Mouse (Mus musculus) liver, embryonic 13.5 days (tissue): Measurements from ENCODE around the gene Hoxa5. TPM values are rescaled to one million over a fixed set of nuclear protein-coding genes. Genes with fewer than 3 reads are reported as not detected.

Source experiments
- ATAC-seq: fragments of 200-750 bp; cut with Nextera tagmentation; 2 replicates; pipeline ENCODE4 v1.8.0; 2017; ENCODE audit warnings: low read depth, mild to moderate bottlenecking, moderate number of reproducible peaks, moderate library complexity
- DNase-seq: peaks from one replicate; pipeline ENCODE4 v3.0.0; 2022
- H3K27ac ChIP-seq: fragments of 300-500 bp; sonication (generic); 2 replicates; pipeline ENCODE4 v1.5.1; 2015; ENCODE audit warnings: moderate library complexity, mild to moderate bottlenecking, inconsistent platforms
- H3K27me3 ChIP-seq: fragments of 300-500 bp; sonication (generic); 2 replicates; pipeline ENCODE4 v1.6.1; 2015; ENCODE audit warnings: mild to moderate bottlenecking, inconsistent platforms
- H3K36me3 ChIP-seq: fragments of 300-500 bp; sonication (generic); 2 replicates; pipeline ENCODE4 v1.6.1; 2015; ENCODE audit warnings: mild to moderate bottlenecking, inconsistent platforms
- H3K4me1 ChIP-seq: fragments of 300-500 bp; sonication (generic); replicated peaks from 2 replicates; pipeline ENCODE4 v1.6.1; 2015; ENCODE audit warnings: inconsistent platforms
- H3K4me2 ChIP-seq: fragments of 300-500 bp; sonication (generic); 2 replicates; pipeline ENCODE4 v1.6.1; 2015; ENCODE audit warnings: inconsistent platforms, mild to moderate bottlenecking, moderate library complexity
- H3K4me3 ChIP-seq: fragments of 300-500 bp; sonication (generic); replicated peaks from 2 replicates; pipeline ENCODE4 v1.5.1; 2015; ENCODE audit warnings: mild to moderate bottlenecking, inconsistent platforms
- H3K9ac ChIP-seq: fragments of 300-500 bp; sonication (generic); 2 replicates; pipeline ENCODE4 v1.6.1; 2015; ENCODE audit warnings: mild to moderate bottlenecking, inconsistent platforms
- H3K9me3 ChIP-seq: fragments of 300-500 bp; sonication (generic); replicated peaks from 2 replicates; pipeline ENCODE4 v1.6.1; 2016; ENCODE audit warnings: inconsistent platforms
- WGBS: fragments of 180-500 bp; shearing (Covaris S2); methylation state at CpG from one replicate; pipeline ENCODE4 v1.1.7; 2015; ENCODE audit not compliant: insufficient replicate concordance; 5-methylcytosine and 5-hydroxymethylcytosine counted together
- polyA plus RNA-seq: library from polyadenylated mRNA; unstranded; fragments of >200 nt; fragmentation: Nextera tagmentation; extraction: Ambion mirVana; gene quantifications from 2 replicates; pipeline ENCODE4 v1.2.1, GENCODE M21; 2015

Gene Hoxa5
- polyA plus RNA-seq, 1 experiment from 2014 or later, result 0.83 TPM

DNA sequence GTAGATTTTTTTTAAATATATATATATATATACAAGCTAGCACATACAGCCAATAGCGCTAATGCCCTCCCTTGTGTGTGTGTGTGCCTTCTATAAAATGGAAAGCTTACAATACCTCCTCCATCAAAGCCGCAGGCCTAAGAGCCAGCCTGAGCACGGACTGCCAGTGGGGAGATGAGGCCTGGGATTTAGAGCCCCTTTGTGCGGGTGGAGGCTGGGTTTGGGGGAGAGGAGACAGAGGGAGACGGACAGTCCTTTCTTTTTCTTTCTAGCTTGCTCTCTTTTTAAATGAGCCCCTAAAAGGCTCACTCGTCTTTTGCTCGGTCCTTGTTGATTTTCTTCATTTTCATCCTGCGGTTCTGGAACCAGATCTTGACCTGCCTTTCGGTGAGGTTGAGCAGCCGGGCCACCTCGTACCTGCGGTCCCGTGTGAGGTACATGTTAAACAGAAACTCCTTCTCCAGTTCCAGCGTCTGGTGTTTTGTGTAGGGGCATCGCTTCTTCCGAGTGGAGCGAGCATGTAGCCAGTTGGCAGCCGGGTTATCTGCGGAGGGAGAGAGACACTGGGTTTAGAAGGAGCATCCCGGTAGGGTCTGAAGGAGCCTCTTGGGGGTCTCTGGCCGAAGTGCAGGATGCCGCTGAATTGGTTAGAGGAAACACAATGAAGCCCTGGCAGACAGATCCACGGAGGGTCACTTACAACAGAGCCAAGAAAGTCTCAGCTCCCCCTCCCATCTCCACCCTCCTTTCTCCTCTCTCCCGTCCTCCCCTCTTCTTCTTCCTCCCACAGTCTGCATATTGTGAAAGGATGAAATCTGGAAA lies 19.8 kb upstream of the Hoxa5 start:
- no peaks in the 10 kb centered on the region for H3K36me3 ChIP-seq
- H3K4me2 ChIP-seq, result 0 out of 2 replicates have a peak overlapping the region, but pooled peaks have one; percentile 24
- no peak overlapping the region for H3K9ac ChIP-seq
- WGBS, result 5% methylated on average over 24 of the region's 24 CpGs
- no peak overlapping the region for H3K27ac ChIP-seq
- peaks cover 99% of the 10 kb centered on the region for H3K27me3 ChIP-seq
- no peaks in the 10 kb centered on the region for H3K9me3 ChIP-seq
- H3K4me3 ChIP-seq, result peak overlapping the region; percentile 6
- no peak for DNase-seq
- H3K4me1 ChIP-seq, result 0 out of 2 replicates have a peak, but pooled peaks cover 4% of the 10 kb centered on the region
- ATAC-seq, result no peak

DNA sequence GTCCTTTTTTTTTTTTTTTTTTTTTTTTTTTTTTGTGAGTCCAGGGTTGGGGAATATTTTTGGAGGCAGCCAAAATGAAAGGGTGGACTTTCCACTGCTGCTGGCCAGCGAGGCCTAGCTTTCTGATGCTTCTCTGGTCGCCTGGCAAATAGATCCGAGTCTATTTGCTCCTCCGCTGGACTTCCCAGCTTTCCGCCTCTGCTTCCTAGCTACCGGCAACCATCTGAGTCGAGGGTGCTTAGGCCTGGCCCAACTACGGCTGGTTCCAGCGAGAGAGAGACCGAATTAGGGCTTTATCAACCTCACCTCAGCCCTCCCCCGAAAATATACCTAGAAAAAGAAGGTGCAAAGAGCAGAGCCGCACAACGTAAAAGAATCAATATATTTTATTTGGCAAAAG lies 18.3 kb upstream of the Hoxa5 start:
- no peaks in the 10 kb centered on the region for H3K9me3 ChIP-seq
- H3K36me3 ChIP-seq, result no peaks in the 10 kb centered on the region
- peaks cover 100% of the 10 kb centered on the region for H3K27me3 ChIP-seq
- DNase-seq (no peak), ATAC-seq (no peak)
- 25% methylated on average over 13 of the region's 13 CpGs for WGBS
- H3K4me1 ChIP-seq, result 0 out of 2 replicates have a peak, but pooled peaks cover 4% of the 10 kb centered on the region
- no peak overlapping the region for H3K4me2 ChIP-seq
- H3K9ac ChIP-seq, result no peak overlapping the region
- H3K27ac ChIP-seq, result no peak overlapping the region
- no peak overlapping the region for H3K4me3 ChIP-seq

DNA sequence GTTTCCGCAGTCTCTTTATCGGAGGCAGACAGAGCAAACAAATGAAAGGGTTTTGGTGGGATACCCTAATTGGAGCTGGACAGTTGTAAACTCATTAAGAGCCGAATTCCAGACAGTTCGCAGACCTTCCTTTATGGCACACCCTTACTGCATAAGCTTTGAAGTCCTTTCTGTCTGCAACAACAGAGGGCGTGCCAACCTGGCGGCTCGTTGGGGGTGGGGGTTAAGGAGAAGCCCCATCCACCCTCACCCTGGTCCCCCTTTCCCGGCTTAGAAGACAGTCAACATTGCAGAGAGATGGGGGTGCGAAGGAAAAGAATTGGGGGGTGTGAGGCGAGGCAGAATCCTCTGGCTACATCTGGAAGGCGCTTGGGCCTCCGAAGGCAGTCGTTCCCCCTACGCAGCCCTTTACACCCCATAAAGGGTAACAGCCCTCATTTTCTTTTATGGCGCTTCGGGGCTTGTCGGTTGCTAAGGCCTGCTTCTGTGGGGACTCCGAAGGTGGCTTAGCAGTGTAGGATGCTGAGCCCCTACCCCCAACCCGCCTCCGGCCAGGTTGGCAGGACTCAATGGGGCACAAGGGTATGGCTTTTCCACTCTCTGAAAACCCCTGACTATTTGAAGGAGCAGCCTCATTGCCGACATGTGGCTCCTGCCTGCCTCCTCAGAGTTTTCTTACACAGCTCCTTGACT lies 17.8 kb upstream of the Hoxa5 start:
- Histone ChIP-seq H3K4me1 (peaks cover 10% of the 10 kb centered on the region), H3K36me3 (no peaks in the 10 kb centered on the region), H3K4me2 (peak overlapping the region; percentile 70), H3K27ac (no peak overlapping the region), H3K9ac (no peak overlapping the region), H3K4me3 (peak overlapping the region; percentile 52), H3K27me3 (peaks cover 100% of the 10 kb centered on the region), H3K9me3 (no peaks in the 10 kb centered on the region)
- 11% methylated on average over 21 of the region's 21 CpGs for WGBS
- ATAC-seq, result no peak
- DNase-seq, result no peak

DNA sequence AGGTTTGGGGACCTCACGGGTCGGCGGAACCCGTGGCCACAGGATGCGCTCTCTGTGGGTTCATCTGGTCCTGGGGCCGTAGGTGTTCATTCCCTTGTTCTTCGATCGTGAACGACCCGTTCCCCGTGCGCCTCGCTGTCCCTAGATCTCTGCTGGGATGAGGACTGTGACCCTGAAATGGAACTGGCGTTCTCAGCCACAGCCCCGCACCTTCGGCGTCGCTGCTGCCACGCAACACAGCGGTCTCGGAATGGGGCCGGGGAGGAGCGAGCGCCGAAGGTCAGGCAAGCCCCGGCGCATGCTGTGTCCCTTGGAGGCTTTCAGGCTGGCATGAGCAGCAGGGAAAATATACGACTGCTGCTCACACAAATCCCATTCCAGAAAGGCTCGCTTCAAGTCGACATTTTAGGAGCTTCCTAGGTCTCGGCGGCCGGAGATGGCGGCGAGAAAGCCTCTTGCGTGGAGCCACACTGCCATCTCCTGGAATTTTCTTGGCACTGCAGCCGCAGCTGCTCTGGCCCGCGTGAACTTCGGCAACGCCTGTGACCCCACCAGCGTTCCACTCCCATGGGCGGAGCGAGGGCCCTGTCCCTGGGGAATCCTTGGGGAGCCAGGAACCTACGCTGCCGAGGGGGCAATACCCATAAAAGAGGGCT lies 17.1 kb upstream of the Hoxa5 start, which contains the start of gene Hoxa7:
Gene Hoxa7 (minus strand): TSS at position 518 of the 656 bp plus-strand sequence.
- peak within 1 kb of the TSS; percentile 52 for H3K4me3 ChIP-seq
- no peaks in the 10 kb centered on the region for H3K9me3 ChIP-seq
- DNase-seq (peak; percentile 34), ATAC-seq (0 out of 2 replicates have a peak, but pooled peaks have one; percentile 10)
- peak within 1 kb of the TSS; percentile 33; the same call in 1 of the 2 replicates for H3K9ac ChIP-seq
- H3K27ac ChIP-seq, result no peak within 1 kb of the TSS
- peaks cover 100% of the 10 kb centered on the region for H3K27me3 ChIP-seq
- 2% methylated on average over 46 of the region's 46 CpGs for WGBS
- H3K4me1 ChIP-seq, result peaks cover 15% of the 10 kb centered on the region
- no peaks in the 10 kb centered on the region for H3K36me3 ChIP-seq
- H3K4me2 ChIP-seq, result peak within 1 kb of the TSS; percentile 70

DNA sequence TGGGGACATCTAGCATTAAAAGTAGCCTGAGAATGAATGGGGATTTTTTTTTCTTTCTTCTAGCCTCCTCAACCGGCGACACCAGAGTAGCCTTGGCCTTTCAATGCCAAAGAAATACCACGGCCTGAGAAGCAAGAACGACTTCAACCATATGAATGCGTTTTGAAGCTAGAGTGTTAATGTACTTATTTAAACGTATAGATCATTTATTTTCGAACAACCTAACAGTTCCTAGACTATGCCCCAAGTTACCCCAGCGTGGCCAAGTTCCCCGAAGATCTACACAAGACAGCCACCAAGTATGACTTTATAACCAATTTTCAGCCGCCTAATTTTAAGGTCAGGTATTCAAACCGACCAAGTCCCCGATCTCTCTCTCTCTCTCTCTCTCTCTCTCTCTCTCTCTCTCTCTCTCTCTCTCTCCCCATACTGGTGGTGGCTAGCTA lies 16.5 kb upstream of the Hoxa5 start:
- ATAC-seq, result no peak
- Histone ChIP-seq H3K27me3 (peaks cover 100% of the 10 kb centered on the region), H3K4me3 (peak overlapping the region; percentile 52; the same call in 1 of the 2 replicates), H3K4me2 (peak overlapping the region; percentile 70), H3K27ac (no peak overlapping the region), H3K9me3 (no peaks in the 10 kb centered on the region), H3K9ac (no peak overlapping the region), H3K36me3 (no peaks in the 10 kb centered on the region), H3K4me1 (peaks cover 15% of the 10 kb centered on the region)
- WGBS, result 7% methylated on average over 12 of the region's 12 CpGs
- DNase-seq, result no peak

DNA sequence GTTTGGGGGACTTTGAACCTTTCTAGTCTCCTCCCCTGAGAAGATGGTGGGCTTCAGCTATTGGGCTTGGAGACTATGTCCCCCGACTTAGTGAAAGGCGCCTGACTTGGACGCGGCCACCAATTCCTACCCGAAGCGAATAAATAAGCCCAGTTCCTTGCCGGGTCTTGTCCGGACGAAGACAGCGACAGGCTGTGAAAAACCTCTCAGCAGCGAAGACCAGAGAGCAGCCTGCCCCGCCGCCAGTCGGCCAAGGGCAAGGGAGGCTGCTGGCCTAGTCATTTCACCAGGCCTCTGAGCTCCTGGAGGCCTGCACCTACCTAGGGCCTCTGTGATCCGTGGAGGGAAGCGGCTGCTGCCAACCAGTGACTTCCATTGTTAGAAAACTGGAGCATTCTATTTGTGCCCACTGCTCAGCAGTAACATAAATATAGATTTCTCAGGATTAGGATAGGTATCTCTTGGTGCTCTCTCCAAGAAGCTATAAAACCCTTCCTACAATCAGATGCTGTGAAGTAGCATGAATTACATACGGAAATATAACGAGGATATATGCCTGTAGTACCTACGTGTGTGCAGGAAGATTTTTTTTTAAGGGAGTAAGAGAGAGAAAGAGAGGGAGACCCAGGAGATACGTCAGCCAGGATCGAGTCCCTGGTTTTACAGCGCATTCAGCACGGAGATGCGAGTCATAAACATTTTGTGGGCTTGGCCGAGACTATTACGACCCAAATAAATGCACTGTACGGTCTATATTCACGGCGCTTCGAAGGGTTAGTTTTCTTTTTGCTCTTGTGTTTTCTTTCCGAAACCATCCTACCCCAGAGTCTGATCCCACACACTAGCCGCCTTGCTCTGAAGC lies 15.8 kb upstream of the Hoxa5 start:
- Histone ChIP-seq H3K4me1 (peaks cover 15% of the 10 kb centered on the region), H3K4me2 (no peak overlapping the region), H3K27ac (no peak overlapping the region), H3K36me3 (no peaks in the 10 kb centered on the region), H3K27me3 (peaks cover 100% of the 10 kb centered on the region), H3K4me3 (no peak overlapping the region), H3K9ac (no peak overlapping the region), H3K9me3 (no peaks in the 10 kb centered on the region)
- WGBS, result 24% methylated on average over 32 of the region's 32 CpGs
- DNase-seq (no peak), ATAC-seq (no peak)

DNA sequence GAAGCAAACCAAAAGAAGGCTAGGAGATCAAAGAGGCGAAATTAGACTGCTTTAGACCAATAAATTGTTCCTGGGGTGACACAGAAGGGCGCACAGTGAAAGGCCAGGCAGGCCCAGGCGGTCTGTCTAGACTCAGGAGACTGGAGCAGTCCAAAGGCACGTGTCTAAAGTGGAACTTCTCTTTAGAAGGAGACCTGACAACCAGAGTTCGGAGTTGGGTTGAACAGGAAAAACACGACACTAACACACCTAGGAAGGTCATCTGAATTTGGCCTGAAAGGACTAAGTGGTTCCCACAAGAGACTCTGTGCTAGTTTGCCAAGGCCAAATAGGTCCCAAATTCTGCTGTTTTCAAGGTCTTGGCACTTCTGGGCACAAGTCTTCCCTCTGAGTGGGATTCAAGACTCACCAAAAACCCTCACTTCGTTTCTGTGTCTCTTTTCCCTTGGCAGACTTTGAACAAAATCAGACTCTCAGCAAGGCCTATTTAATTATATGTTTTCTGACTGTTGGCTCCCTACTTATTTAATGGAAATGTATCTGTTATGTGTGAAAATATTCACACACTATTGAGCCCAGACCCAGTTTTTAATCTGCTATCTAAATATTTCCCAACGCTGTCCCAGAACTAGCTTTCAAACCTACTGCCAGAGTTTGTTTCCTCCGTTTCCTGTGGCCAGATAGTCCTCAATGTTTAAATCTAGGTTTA lies 15.0 kb upstream of the Hoxa5 start:
- H3K9ac ChIP-seq, result no peak overlapping the region
- ATAC-seq, result no peak
- H3K4me1 ChIP-seq, result peaks cover 15% of the 10 kb centered on the region
- peaks cover 100% of the 10 kb centered on the region for H3K27me3 ChIP-seq
- H3K27ac ChIP-seq, result no peak overlapping the region
- H3K36me3 ChIP-seq, result no peaks in the 10 kb centered on the region
- no peak overlapping the region for H3K4me2 ChIP-seq
- 37% methylated on average over 9 of the region's 9 CpGs for WGBS
- no peaks in the 10 kb centered on the region for H3K9me3 ChIP-seq
- no peak for DNase-seq
- H3K4me3 ChIP-seq, result no peak overlapping the region

DNA sequence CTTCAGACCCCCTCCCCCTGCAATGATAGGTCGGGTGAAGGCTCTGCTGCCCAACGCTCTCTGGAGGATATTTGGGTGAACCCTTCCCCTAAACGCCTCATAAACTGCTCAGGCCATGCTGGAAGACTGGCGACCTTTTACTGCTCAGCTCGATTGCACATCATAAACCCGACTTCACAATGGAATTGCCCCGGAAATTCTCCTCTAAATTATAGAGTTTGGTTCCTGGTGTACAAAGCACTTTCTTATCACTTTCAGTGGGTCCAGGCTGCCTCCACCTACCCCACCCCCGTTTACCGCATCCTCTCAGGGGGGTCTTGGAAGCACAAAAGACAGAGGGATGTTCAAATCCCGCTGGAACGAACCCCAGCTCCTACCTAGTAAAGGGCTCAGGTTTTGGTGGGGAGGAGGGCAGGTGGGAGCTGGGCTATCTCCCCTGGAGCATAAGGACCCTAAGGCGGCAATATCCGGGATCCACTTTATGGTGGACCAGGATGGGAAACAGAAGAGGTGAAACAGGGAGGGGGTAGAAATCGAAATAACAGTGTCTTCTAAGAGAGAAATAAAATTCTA lies 14.3 kb upstream of the Hoxa5 start:
- Histone ChIP-seq H3K36me3 (no peaks in the 10 kb centered on the region), H3K9ac (no peak overlapping the region), H3K4me1 (peaks cover 15% of the 10 kb centered on the region), H3K9me3 (no peaks in the 10 kb centered on the region), H3K27me3 (peaks cover 100% of the 10 kb centered on the region), H3K4me3 (no peak overlapping the region), H3K4me2 (no peak overlapping the region), H3K27ac (no peak overlapping the region)
- no peak for DNase-seq
- WGBS, result 19% methylated on average over 14 of the region's 14 CpGs
- no peak for ATAC-seq

DNA sequence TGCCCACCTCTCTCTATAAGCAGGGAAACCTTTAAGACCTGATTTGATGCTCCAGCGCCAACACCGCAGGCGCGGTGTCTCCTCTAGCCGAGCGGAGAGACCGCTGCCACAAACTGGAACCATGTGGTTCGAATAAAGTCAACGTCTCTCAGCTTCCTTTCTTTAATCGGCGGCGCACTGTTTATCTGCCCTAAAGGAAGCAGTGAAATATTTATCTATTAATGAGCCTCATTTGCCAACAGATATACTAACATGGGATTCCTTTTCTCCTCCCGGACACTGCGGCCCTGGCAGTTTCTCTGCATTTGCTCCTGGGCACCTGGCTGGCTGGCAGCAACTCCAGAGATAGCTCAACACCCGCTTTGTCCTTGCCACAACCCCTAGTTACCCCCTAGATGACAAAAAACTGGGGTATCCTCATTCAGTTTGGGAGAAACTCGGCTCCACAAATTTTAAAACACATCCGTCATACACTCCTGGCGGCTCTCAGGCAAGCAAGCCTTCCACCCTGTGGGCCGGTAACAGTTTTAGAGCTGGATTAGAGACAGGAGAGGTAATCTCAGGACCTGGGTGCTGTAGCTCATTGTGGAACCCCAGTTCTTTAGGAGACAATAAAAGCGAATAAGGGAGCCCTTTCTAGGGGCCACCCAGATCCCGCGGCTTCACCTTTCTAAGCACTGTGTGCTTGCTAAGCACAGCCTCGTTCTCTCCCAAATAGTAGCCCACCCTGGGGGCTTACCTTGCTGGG lies 13.7 kb upstream of the Hoxa5 start:
- H3K27ac ChIP-seq, result no peak overlapping the region
- 11% methylated on average over 23 of the region's 23 CpGs for WGBS
- H3K4me1 ChIP-seq, result peaks cover 15% of the 10 kb centered on the region
- H3K27me3 ChIP-seq, result peaks cover 100% of the 10 kb centered on the region
- H3K4me2 ChIP-seq, result peak overlapping the region; percentile 46
- H3K9ac ChIP-seq, result no peak overlapping the region
- H3K9me3 ChIP-seq, result no peaks in the 10 kb centered on the region
- ATAC-seq (no peak), DNase-seq (no peak)
- H3K4me3 ChIP-seq, result peak overlapping the region; percentile 37; the same call in 1 of the 2 replicates
- H3K36me3 ChIP-seq, result no peaks in the 10 kb centered on the region
